Mouse (Mus musculus): ENCODE measurements around the gene Ak5.
"Not testable (repeated sequence)": the region's sequence is repeated elsewhere in the genome, so short reads cannot be mapped to it uniquely, and the experiment has no call there.

Gene Ak5

GRCm38 (mm10) chr3:152668239-152668638, at the start of gene Ak5:
Gene Ak5, minus strand, starts transcription at chr3:152668360.
- DNase-seq = no peak

- peak; percentile 86 for DNase-seq
These were observed 46.1 kb upstream of the Ak5 start, which contains the start of gene Pigk for GRCm38 (mm10) chr3:152713991-152714902. Gene Pigk, plus strand, starts transcription at chr3:152714100.

- no peak for DNase-seq
These were observed 44.8 kb upstream of the Ak5 start for GRCm38 (mm10) chr3:152712957-152713356.

GRCm38 (mm10) chr3:152709936-152710335, 41.8 kb upstream of the Ak5 start:
- no peak for DNase-seq

GRCm38 (mm10) chr3:152707321-152707823, 39.2 kb upstream of the Ak5 start:
- no peak for DNase-seq

- DNase-seq = no peak
These were observed 38.7 kb upstream of the Ak5 start for GRCm38 (mm10) chr3:152706901-152707300.

GRCm38 (mm10) chr3:152705826-152706225, 37.7 kb upstream of the Ak5 start:
- no peak for DNase-seq

- no peak for DNase-seq
These were observed 34.2 kb upstream of the Ak5 start for GRCm38 (mm10) chr3:152702274-152702843.

GRCm38 (mm10) chr3:152701536-152701935, 33.4 kb upstream of the Ak5 start:
- not testable (repeated sequence) for DNase-seq

GRCm38 (mm10) chr3:152699261-152699660, 31.1 kb upstream of the Ak5 start:
- no peak for DNase-seq

- no peak for DNase-seq
These were observed 29.9 kb upstream of the Ak5 start for GRCm38 (mm10) chr3:152698017-152698416.

GRCm38 (mm10) chr3:152694950-152695349, 26.8 kb upstream of the Ak5 start:
- DNase-seq = no peak

- DNase-seq = no peak
These were observed 20.9 kb upstream of the Ak5 start for GRCm38 (mm10) chr3:152689105-152689504.

- no peak for DNase-seq
These were observed 20.4 kb upstream of the Ak5 start for GRCm38 (mm10) chr3:152688532-152688931.

GRCm38 (mm10) chr3:152674663-152675062, 6.5 kb upstream of the Ak5 start:
- no peak for DNase-seq

- no peak for DNase-seq
These were observed 1.6 kb upstream of the Ak5 start for GRCm38 (mm10) chr3:152669783-152670182.

- no peak for DNase-seq
These were observed 633 bp upstream of the Ak5 start for GRCm38 (mm10) chr3:152668793-152669192.

GRCm38 (mm10) chr3:152667356-152668211, 576 bp downstream of the Ak5 start:
- peak; percentile 0 for DNase-seq

GRCm38 (mm10) chr3:152666991-152667355, 1.2 kb downstream of the Ak5 start:
- no peak for DNase-seq

- DNase-seq = no peak
These were observed 9.6 kb downstream of the Ak5 start for GRCm38 (mm10) chr3:152658592-152658991.

- no peak for DNase-seq
These were observed 16.2 kb downstream of the Ak5 start for GRCm38 (mm10) chr3:152651991-152652390.

- no peak for DNase-seq
These were observed 23.6 kb downstream of the Ak5 start for GRCm38 (mm10) chr3:152644610-152645009.

All from cerebellum, adult 8-10 months (tissue).